Mouse (Mus musculus) monocyte, adult 5-6 weeks (primary cell): Measurements from ENCODE around the gene Tmem222. TPM values are rescaled to one million over a fixed set of nuclear protein-coding genes. Genes with fewer than 3 reads are reported as not detected.

Source experiments
- ATAC-seq: fragments of 153-309, 156-312 bp; replicated peaks from 2 replicates; pipeline ENCODE4 v1.8.0; 2017; ENCODE audit warnings: mild to moderate bottlenecking; ENCODE audit not compliant: low TSS enrichment, insufficient number of reproducible peaks, severe bottlenecking, poor library complexity, low FRiP score
- total RNA-seq: library from RNA; stranded (forward); fragments of 200-1000, 200-491, 200-594 nt; gene quantifications from 3 replicates; pipeline ENCODE4 v1.2.3, GENCODE M21; 2017

The Tmem222 gene
- total RNA-seq, 1 experiment from 2014 or later, result 25.7 TPM

DNA sequence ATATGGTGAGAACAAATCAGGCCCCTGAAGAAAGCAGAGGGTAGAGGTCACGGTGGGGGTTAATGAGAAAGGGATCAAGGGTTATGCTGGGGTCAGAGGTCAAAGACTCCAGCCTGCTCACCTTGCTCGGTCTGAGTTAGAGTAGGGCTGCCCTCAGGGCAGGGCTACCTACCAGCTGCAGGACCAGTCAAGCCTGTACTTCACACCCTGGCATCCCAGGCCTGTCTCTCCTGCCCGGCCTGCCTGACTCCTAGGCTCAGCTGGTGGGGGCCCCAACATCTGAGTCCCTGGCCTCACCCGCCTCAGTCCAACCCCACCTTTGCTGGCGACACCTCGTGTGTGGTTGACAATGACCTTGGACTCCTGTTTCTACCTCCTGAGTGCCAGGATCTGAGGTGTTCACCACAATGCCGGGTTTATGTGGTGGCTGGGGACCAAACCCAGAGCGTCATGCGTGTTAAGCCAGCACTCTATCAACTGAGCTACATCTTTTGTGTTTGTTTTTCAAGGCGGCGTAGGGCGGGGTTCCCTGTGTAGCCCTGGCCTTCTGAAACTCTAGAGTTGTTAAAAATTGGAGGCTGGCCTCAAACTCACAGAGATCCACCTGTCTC is 19.7 kb downstream of the Tmem222 start:
- no peak for ATAC-seq

DNA sequence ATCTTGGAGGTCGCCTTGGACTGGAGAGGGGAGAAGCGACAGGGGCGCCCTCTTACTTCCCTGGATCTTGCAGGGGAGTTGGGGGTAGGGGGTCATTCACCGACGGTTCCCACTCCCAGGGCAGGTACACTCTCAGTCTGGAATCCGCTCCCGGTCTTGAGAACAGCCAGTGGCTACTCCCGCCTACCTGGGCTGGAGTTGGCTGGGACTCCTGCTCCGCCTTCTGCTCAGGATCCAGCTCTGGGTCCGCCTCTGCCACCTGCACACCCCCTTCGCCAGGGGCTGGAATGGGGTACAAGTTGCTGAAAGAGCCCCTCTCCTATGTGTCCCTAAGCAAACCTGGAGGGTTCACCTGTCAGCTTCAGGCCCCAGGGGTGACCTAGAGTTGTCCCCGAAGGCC is 20.4 kb downstream of the Tmem222 start:
- ATAC-seq, result no peak

DNA sequence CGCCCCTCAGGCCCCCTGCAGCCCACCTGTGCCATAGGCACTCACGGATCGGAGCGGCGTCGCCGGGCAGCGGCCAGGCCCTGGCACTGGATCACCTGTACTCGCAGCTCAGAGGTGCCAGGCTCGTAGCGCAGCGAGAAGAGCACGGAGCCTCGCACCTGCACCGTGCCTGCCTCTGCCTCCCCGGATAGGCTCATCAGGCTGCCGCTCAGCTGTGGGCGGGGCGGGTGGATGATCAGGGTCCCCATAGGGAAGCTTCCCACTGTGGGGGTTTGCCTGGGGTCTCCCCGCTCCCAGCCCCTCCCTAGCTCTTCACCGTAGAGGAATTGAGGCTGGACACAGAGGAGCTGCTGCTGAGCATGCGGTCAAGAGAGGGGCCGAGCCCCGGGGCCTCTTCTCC is 20.8 kb downstream of the Tmem222 start:
- no peak for ATAC-seq

DNA sequence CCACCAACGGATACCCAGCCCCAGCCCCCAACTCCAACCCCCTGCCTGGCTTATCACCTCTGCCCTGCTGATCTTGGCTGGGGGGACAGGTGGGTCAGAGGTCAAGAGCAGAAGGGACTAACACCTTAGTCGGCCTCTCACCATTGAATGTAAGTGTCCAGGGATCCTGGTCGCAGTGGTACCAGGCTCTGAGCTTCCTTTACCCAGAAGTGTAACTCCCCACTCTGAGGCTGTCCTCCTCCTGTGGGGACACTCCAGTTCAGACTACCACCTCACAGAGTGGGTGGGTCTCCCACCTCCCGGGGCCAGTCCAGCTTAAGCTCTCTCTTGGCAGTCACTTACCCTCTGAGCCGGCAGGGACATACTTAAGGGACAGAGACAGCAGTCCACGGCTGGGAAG is 22.2 kb downstream of the Tmem222 start:
- no peak for ATAC-seq

DNA sequence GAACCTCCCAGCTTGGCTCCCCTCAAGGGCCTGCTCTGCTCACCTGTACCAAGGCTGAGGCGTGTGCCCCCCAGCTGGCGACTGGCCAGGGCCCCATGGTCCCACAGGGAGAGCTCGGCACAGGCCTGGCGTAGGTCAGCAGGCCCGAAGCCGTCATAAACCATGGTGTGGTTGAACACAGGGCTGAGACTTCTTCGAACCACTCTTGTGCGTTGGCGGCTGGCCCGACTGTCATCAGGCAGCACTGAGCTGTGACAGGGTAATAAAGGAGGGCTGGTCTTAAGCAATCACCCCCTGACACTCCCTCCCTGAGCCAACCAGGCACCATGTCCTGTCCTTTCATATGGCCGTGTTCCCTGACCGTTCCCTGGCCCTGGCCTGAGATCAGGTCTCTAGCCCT is 24.2 kb downstream of the Tmem222 start:
- no peak for ATAC-seq

DNA sequence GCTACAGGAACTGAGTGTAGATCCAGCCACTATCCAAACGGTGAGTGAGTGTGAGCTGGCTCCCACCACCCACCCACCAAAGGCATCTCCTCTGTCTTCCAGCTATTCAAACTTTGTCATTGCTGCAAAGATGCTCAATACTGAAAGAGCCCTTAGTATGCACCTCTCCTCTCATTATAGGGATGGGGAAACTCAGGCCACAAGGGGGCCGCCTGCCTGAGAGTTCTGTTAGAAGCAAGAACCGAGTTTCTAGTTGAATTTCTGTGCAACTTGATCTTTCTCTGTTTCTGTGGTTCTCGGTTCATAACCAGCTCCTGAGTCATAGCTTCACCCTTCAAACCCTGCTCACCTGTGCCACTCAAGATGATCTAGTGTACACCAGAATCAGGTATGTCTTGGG is 25.5 kb downstream of the Tmem222 start:
- ATAC-seq, result no peak

DNA sequence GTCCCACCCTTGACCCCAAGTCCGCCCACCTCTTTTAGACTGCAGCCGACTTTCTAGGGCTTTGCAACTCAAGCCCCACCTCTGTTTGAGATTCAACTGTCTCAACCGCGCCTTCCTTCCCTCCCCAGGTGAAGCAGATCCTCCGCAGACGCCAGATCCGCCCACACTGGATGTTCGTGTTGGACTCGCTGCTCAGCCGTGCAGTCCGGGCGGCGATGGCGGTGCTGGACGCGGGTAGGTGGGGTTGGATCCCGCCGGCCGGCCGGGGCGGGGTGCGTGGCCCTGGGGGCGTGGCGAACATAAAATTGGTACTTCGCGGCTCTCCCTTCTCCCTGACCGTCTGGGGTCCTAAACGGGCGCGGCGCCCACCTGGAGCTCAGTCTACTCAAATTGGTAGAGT is 26.4 kb downstream of the Tmem222 start:
- ATAC-seq, result no peak

DNA sequence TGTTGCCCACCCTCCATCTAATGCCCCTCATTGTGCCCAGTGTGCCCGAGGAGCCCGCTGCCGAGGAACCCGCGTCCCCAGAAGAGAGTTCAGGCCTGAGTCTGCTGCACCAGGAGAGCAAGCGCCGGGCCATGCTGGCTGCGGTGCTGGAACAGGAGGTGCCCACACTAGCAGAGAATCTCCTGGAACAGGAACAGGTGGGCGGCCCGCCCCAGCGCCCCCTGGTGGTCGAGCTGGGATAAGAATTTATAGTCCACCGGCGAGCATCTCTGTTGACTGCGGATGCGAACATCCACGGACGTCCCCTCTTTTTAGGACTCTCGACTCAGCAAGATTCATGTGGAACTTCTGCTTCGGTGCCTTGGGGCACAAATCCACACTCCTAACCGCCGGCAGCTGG is 27.0 kb downstream of the Tmem222 start:
- peak; percentile 74 for ATAC-seq

DNA sequence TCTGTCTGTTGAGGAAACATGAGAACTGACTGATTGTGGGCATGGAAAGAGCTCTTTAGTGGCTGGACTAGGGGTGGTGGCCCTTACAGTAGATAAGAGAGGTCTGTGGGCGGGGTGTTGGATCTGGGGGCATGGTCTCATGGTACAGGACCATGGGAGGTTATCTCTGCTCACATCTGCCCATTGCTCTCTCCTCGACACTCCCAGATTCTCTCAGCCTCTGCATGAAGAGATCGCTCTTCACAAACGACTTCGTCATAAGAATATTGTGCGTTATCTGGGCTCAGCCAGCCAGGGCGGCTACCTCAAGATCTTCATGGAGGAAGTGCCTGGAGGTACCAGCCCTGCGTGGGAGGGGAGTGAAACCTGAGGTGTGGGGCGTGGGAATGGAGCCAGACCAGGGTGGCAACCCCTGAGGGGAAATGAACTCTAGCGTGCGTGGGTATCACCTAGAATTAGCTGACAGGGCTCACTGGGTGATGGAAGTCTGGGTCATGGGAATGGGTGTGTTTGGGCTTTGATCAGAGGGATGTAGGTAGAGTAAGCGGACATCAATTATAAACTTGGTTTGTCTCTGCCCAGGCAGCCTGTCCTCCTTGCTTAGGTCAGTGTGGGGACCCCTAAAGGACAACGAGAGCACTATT is 29.7 kb downstream of the Tmem222 start:
- no peak for ATAC-seq

DNA sequence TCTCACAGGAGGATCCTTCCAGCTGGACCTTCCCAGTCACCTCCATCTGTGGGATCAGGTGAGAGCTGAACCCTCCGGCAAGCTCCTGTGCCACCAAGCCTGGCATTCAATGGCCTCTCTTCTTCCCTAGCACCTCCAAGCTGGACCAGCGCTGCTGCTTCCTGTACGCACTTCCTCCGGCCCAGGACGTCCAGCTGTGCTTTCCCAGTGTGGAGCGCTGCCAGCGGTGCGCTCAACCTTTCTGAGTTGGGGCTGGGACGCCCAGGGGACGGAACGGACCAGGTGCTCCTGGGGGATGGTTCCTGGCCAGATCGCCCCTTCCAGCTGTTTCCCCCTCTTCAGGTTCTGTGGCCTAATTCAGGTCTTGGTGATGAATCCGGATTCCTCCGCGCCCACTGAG is 30.5 kb downstream of the Tmem222 start:
- no peak for ATAC-seq

DNA sequence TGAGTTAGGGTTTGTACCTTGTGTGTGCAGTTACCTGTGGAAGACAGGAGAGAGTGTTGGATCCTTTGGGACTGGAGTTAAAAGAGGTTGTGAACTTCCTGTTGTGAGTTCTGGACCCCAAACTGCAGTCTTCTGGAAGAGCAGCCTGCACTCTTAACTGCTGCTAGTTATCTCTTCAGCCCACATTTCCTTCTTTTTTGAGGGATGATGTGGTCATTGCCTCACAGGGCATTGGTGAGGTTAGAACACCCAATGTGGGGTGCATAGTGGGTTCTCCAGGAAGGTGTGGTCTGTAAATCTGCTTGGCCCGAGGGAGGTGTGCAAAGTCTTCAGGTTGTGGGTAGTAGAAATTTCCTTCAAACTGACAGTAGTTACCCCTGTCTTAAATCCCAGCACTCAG is 33.3 kb downstream of the Tmem222 start:
- no peak for ATAC-seq

DNA sequence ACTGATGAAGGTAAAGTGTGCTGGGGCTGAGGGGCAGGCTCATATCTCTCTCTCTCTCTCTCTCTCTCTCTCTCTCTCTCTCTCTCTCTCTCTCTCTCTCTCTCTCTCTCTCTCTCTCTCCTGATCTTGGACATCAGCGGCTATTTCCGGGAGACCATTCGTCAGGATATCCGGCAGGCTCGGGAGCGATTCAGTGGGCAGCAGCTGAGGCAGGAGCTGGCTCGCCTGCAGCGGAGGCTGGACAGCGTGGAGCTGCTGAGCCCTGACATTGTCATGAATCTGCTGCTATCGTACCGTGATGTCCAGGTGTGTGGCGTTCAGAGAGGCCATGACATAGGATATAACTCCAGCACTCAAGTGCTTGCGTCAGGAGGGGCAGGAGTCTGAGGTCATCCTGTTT is 34.1 kb downstream of the Tmem222 start:
- no peak for ATAC-seq

DNA sequence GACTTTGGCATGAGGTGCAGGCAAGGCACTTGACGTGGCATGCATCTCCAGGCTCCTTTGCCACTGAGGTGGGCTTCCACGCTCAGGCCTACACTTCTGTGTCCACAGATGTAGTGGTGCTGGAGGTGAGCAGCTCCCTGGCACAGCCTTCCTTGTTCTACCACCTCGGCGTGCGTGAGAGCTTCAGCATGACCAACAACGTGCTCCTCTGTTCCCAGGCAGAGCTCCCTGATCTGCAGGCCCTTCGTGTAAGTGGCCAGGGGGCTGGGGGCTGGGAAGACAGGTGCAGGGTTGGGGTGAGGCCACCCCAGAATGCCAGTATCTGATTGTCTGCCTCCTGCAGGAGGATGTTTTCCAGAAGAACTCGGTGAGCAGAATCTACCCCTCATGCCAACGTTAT is 34.9 kb downstream of the Tmem222 start:
- ATAC-seq, result no peak

DNA sequence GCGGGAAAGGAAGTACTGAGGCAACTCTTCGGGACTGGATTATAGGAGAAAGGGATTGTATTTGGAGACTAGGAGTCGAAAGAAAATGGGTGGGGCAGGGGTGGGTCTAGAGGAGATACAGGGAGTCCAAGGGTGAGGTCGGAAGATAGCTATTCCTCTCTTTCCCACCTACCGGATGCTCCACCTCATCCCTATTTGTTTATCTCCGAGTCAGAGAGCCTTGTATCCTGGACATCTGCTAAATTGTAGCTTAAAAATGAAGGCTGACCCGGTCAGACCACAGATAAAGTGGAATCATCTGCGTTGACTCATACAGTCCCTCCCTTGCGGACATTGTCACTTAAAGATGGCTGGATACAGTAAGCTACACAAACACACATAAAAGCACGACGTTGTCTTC is 35.7 kb downstream of the Tmem222 start:
- no peak for ATAC-seq

DNA sequence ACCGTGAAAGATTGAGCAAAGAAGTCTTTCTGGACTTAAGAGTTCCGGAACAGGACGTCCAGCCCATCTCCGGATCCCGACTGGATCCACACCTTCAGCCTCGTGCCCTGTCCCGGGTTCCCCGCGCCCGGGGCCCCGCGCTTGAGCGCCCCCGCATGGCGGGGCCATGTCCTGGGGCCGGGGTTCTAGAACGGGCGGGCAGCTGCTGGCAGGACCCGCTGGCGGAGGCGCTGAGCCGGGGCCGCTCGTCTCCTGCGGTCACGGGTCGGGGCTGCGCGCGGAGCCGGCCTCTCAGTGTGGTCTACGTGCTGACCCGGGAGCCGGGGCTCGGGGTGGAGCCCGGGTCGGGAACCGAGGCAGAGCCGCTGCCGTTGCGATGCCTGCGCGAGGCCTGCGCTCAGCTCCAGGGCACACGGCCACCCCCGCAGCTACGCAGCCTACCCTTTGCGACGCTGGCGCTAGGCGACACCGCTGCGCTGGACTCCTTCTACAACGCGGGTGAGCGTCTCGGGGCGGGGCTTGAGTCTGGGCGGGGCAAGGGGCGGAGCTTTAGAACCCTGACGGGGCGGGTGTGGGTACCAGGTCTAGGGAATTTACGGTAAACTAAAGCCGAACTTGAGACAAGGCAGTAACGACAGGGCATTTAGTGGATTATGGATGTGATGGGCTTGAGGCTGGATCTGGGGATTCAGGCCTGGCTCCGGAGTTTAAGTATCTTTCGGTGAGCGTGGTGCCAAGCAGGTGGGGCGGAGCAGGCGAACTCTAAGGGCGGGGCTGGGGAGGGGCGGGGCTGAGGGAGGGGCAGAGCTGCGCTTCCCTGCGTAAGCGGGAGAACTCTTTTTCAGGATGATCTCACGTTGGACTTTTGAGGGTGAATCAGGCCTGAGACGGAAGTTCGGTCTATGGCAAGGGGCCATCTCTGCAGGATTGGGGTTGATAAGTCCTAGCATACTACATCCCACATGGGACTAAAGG is 36.4 kb downstream of the Tmem222 start:
- ATAC-seq, result peak; percentile 80

DNA sequence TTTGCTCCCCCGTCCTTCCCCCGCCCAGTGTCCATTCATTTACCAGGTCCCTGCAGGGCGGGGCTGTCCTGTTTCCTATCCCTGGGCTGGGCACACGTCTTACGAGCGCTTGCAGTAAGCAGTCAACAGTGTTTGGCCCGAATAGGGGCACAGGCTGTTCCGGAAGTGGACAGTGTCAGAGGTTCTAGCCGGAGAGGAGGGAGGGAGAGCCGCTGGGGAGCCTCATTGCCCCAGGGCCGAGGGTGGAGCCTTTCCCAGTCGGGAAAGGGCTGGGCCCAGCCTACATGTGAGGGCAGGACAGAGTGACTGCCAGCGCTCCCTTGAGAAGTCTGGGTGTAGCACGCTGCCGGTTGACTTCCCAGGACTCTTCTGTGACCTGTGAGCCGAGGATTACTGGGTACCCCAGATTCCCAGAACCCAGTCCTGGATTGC is 37.1 kb downstream of the Tmem222 start, which contains the start of gene Map3k6:
Gene Map3k6, plus strand, starts transcription at position 329 of the 432 bp plus-strand sequence.
- ATAC-seq, result peak; percentile 23; the same call in 1 of the 2 replicates

DNA sequence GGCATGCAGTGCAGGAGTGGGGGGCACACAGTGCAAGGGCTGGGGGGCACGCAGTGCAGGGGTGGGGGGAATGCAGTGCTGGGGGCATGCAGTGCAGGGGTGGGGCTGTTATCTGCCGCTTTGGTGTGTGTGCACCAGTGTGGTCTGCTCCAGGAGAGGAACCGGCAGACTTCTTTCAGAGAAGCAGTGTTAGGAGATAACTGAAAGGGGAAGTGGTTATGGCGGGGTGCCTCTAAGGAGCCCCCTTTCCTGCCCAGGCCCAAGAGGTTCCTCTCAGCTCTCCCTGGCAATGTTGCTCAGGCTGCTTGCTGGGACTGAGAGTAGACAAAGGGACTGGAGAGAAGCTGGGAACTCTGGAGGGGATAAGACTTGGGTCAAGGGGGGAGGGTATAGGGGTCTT is 39.7 kb downstream of the Tmem222 start:
- peak; percentile 45; the same call in 1 of the 2 replicates for ATAC-seq

DNA sequence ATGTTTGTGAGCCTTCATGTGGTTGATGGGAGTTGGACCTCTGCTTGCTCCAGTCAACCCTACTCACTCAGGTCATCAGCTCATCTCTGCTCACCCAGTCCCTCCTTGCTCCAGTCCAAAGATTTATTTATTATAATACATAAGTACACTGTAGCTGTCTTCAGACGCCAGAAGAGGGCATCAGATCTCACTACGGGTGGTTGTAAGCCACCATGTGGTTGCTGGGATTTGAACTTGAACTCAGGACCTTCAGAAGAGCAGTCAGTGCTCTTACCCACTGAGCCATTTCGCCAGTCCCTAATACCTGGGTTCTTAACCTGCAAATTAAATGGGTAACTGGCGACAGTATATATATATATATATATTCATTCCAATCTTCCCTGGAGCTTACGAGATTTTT is 42.2 kb downstream of the Tmem222 start:
- no peak for ATAC-seq

DNA sequence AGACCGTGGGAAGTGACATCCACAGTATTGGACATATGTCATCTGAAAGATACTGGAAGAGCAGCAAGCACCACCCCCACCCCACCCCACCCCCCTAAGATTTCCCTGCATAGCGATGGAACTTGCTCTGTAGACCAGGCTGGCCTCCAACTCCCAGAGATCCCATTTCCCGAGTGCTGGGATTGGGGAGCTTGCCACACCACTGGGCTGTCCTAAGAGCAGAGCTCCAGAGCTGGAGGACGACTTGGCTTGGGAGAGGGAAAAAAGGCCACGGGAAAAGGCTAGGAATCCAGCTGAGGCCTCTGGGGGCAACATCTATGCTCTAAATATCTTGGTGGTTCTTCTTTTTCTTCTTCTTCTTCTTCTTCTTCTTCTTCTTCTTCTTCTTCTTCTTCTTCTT is 42.8 kb downstream of the Tmem222 start:
- ATAC-seq, result no peak
